Mouse (Mus musculus) layer of hippocampus, postnatal 36 days (tissue): ENCODE measurements around the gene Clasrp. TPM values are rescaled to one million over a fixed set of nuclear protein-coding genes. Genes with fewer than 3 reads are reported as not detected.

Experiments used
- total RNA-seq, 2 experiments: library from RNA; stranded (reverse); gene quantifications; 2 replicates each; pipeline ENCODE4 v1.2.3; 2021

Clasrp gene
- total RNA-seq, 2 experiments from 2014 or later = 90.1 to 103 TPM

Other genes starting within 250 kb of the Clasrp start
- 10 to 100 TPM; 17.6 to 19.4 TPM for gene Cd3eap, start 245.0 kb downstream of the Clasrp start, total RNA-seq
- 1 to 10 TPM; 6.0 to 7.0 TPM for gene Ppp1r13l, start 244.7 kb downstream of the Clasrp start, total RNA-seq
- 10 to 100 TPM; 36.2 to 37.1 TPM for gene Ercc2, start 222.5 kb downstream of the Clasrp start, total RNA-seq
- 1 to 10 TPM; 3.1 to 3.4 TPM for gene Klc3, start 200.4 kb downstream of the Clasrp start, total RNA-seq
- gene Ckm, start 199.7 kb downstream of the Clasrp start, total RNA-seq = under 1 TPM in 1 of 2 experiments, not detected in 1; 0.27 TPM
- gene Mark4, start 145.7 kb downstream of the Clasrp start, total RNA-seq = 100 to 1,000 TPM in 1 of 2 experiments, 10 to 100 TPM in 1; 90.6 to 102 TPM
- under 1 TPM; 0.18 to 0.20 TPM for gene Exoc3l2, start 141.2 kb downstream of the Clasrp start, total RNA-seq
- gene Bloc1s3, start 96.1 kb downstream of the Clasrp start, total RNA-seq = 1 to 10 TPM; 6.8 to 6.9 TPM
- gene Trappc6a, start 96.1 kb downstream of the Clasrp start, total RNA-seq = 10 to 100 TPM; 19.8 to 21.5 TPM
- gene Nkpd1, start 86.6 kb downstream of the Clasrp start, total RNA-seq = under 1 TPM; 0.37 to 0.48 TPM
- 100 to 1,000 TPM; 113 to 120 TPM for gene Ppp1r37, start 41.4 kb downstream of the Clasrp start, total RNA-seq
- under 1 TPM; 0.33 to 0.75 TPM for gene Zfp296, start 27.2 kb downstream of the Clasrp start, total RNA-seq
- 10 to 100 TPM; 44.2 to 46.1 TPM for gene Gemin7, start 26.9 kb downstream of the Clasrp start, total RNA-seq
- gene Relb, start 25.0 kb upstream of the Clasrp start, total RNA-seq = 10 to 100 TPM in 1 of 2 experiments, 1 to 10 TPM in 1; 7.3 to 10.2 TPM
- gene Clptm1, start 60.5 kb upstream of the Clasrp start, total RNA-seq = 100 to 1,000 TPM; 131 to 144 TPM
- not detected for gene Apoc2, start 73.5 kb upstream of the Clasrp start, total RNA-seq
- not detected for gene Gm44805, start 76.9 kb upstream of the Clasrp start, total RNA-seq
- gene Apoc4, start 77.0 kb upstream of the Clasrp start, total RNA-seq = not detected
- gene Apoc1, start 88.2 kb upstream of the Clasrp start, total RNA-seq = 1 to 10 TPM; 4.6 to 5.7 TPM
- 1,000 to 10,000 TPM; 2,147 to 2,303 TPM for gene Apoe, start 94.7 kb upstream of the Clasrp start, total RNA-seq
- 100 to 1,000 TPM; 110 to 115 TPM for gene Tomm40, start 111.0 kb upstream of the Clasrp start, total RNA-seq
- gene Nectin2, start 146.0 kb upstream of the Clasrp start, total RNA-seq = 1 to 10 TPM; 5.2 to 5.8 TPM
- 1 to 10 TPM; 9.5 to 9.8 TPM for gene Bcam, start 166.5 kb upstream of the Clasrp start, total RNA-seq
- gene Cblc, start 192.3 kb upstream of the Clasrp start, total RNA-seq = not detected
- gene Bcl3, start 218.3 kb upstream of the Clasrp start, total RNA-seq = 1 to 10 TPM in 1 of 2 experiments, under 1 TPM in 1; 0.32 to 1.4 TPM
- gene Gm19345, start 247.5 kb upstream of the Clasrp start, total RNA-seq = 1 to 10 TPM; 1.2 to 1.9 TPM